Mouse (Mus musculus) stomach, postnatal 0 days (tissue): ENCODE data around the gene Sphk2. TPM values are rescaled to one million over a fixed set of nuclear protein-coding genes. Genes with fewer than 3 reads are reported as not detected.

Source experiments
- ATAC-seq: fragments of 200-750 bp; cut with Nextera tagmentation; 2 replicates; pipeline ENCODE4 v1.8.0; 2017; ENCODE audit not compliant: low FRiP score, low TSS enrichment
- DNase-seq: peaks from one replicate; pipeline ENCODE4 v3.0.0-alpha.2; 2016; ENCODE audit warnings: low spot score
- H3K27ac ChIP-seq: fragments of 300-500 bp; sonication (generic); replicated peaks from 2 replicates; pipeline ENCODE4 v1.5.1; 2014; ENCODE audit warnings: mild to moderate bottlenecking, control low read depth
- H3K27me3 ChIP-seq: fragments of 300-500 bp; sonication (generic); 2 replicates; pipeline ENCODE4 v1.6.1; 2014; ENCODE audit warnings: low read length; ENCODE audit not compliant: control insufficient read depth, insufficient read depth
- H3K36me3 ChIP-seq: fragments of 300-500 bp; sonication (generic); 2 replicates; pipeline ENCODE4 v1.6.1; 2014; ENCODE audit warnings: low read length, mixed read lengths; ENCODE audit not compliant: control insufficient read depth, insufficient read depth
- H3K4me1 ChIP-seq: fragments of 300-500 bp; sonication (generic); replicated peaks from 2 replicates; pipeline ENCODE4 v1.6.1; 2014; ENCODE audit warnings: antibody characterized with exemption; ENCODE audit not compliant: control insufficient read depth, insufficient read depth
- H3K4me2 ChIP-seq: fragments of 300-500 bp; sonication (generic); replicated peaks from 2 replicates; pipeline ENCODE4 v1.6.1; 2014; ENCODE audit warnings: low read depth, mild to moderate bottlenecking, control low read depth, moderate library complexity
- H3K4me3 ChIP-seq: fragments of 300-500 bp; sonication (generic); 2 replicates; pipeline ENCODE4 v1.5.1; 2014; ENCODE audit warnings: low read depth, low read length, control low read depth
- H3K9ac ChIP-seq: fragments of 300-500 bp; sonication (generic); 2 replicates; pipeline ENCODE4 v1.6.1; 2014; ENCODE audit warnings: mild to moderate bottlenecking, low read length, control low read depth, mixed read lengths
- H3K9me3 ChIP-seq: fragments of 300-500 bp; sonication (generic); 2 replicates; pipeline ENCODE4 v1.6.1; 2016; ENCODE audit warnings: low read length; ENCODE audit not compliant: control insufficient read depth
- CTCF ChIP-seq: IDR thresholded peaks from 2 replicates; pipeline ENCODE4 v1.5.1; 2016; ENCODE audit warnings: antibody characterized with exemption, low read depth, mild to moderate bottlenecking, moderate library complexity
- EP300 ChIP-seq: optimal IDR thresholded peaks from 2 replicates; pipeline ENCODE3; 2016; ENCODE audit warnings: antibody characterized with exemption
- WGBS: fragments of 180-500 bp; shearing (Covaris S2); extraction: QIAGEN DNeasy Blood & Tissue Kit; methylation state at CpG from one replicate; pipeline ENCODE4 v1.1.7; 2014; 5-methylcytosine and 5-hydroxymethylcytosine counted together
- polyA plus RNA-seq: library from polyadenylated mRNA; unstranded; fragments of >200 nt; fragmentation: Nextera tagmentation; extraction: Ambion mirVana; gene quantifications from 2 replicates; pipeline ENCODE4 v1.2.1, GENCODE M21; 2015

The Sphk2 gene
- polyA plus RNA-seq, 1 experiment from 2014 or later: 23.6 TPM

- peaks cover 15% of the 10 kb centered on the region; the same call in 1 of the 2 replicates for H3K4me1 ChIP-seq
- whole genome bisulfite sequencing: under 1% methylated on average over 21 of the region's 21 CpGs
- no peak for DNase-seq
- H3K9ac ChIP-seq: peak overlapping the region; percentile 91
- H3K27me3 ChIP-seq: no peaks in the 10 kb centered on the region
- peak; percentile 1 for ATAC-seq
- H3K9me3 ChIP-seq: no peaks in the 10 kb centered on the region
- peak overlapping the region; percentile 65 for H3K4me3 ChIP-seq
- peaks cover 6% of the 10 kb centered on the region; the same call in 1 of the 2 replicates for H3K36me3 ChIP-seq
- TF ChIP-seq EP300 (no peak), CTCF (no peak; the same call in 1 of the 2 replicates)
- peak overlapping the region; percentile 96 for H3K27ac ChIP-seq
- H3K4me2 ChIP-seq: peak overlapping the region; percentile 99
Measured at GRCm38 (mm10) chr7:45705443-45705864, 12.3 kb downstream of the Sphk2 start.

GRCm38 (mm10) chr7:45704730-45705442 lies 12.9 kb downstream of the Sphk2 start, which contains the start of gene Dbp:
Gene Dbp (plus strand): TSS chr7:45705088.
- H3K36me3 ChIP-seq: peaks cover 1% of the 10 kb centered on the region; the same call in 1 of the 2 replicates
- H3K9ac ChIP-seq: peak within 1 kb of the TSS; percentile 91
- DNase-seq (peak; percentile 99), ATAC-seq (peak; percentile 81)
- H3K4me2 ChIP-seq: peak within 1 kb of the TSS; percentile 99
- peaks cover 18% of the 10 kb centered on the region; the same call in 1 of the 2 replicates for H3K4me1 ChIP-seq
- TF ChIP-seq EP300 (no peak), CTCF (no peak)
- H3K4me3 ChIP-seq: peak within 1 kb of the TSS; percentile 65
- peak within 1 kb of the TSS; percentile 96 for H3K27ac ChIP-seq
- no peaks in the 10 kb centered on the region for H3K27me3 ChIP-seq
- H3K9me3 ChIP-seq: no peaks in the 10 kb centered on the region
- 0% methylated on average over 35 of the region's 36 CpGs for WGBS

GRCm38 (mm10) chr7:45704046-45704559 lies 13.7 kb downstream of the Sphk2 start:
- peak overlapping the region; percentile 66 for H3K4me2 ChIP-seq
- no peaks in the 10 kb centered on the region for H3K27me3 ChIP-seq
- peaks cover 18% of the 10 kb centered on the region; the same call in 1 of the 2 replicates for H3K4me1 ChIP-seq
- H3K9ac ChIP-seq: peak overlapping the region; percentile 61
- H3K4me3 ChIP-seq: peak overlapping the region; percentile 38
- DNase-seq (peak; percentile 75), ATAC-seq (peak; percentile 61)
- H3K27ac ChIP-seq: peak overlapping the region; percentile 89
- H3K9me3 ChIP-seq: no peaks in the 10 kb centered on the region
- WGBS: under 1% methylated on average over 13 of the region's 13 CpGs
- no peaks in the 10 kb centered on the region for H3K36me3 ChIP-seq
- no peak for TF ChIP-seq CTCF
- TF ChIP-seq EP300: peak; percentile 19

- ATAC-seq (no peak), DNase-seq (no peak)
- Histone ChIP-seq H3K27me3 (no peaks in the 10 kb centered on the region), H3K9me3 (no peaks in the 10 kb centered on the region), H3K9ac (peak overlapping the region; percentile 61; the same call in 1 of the 2 replicates), H3K4me1 (peaks cover 13% of the 10 kb centered on the region; the same call in 1 of the 2 replicates), H3K4me3 (peak overlapping the region; percentile 38; the same call in 1 of the 2 replicates), H3K27ac (peak overlapping the region; percentile 89), H3K36me3 (no peaks in the 10 kb centered on the region), H3K4me2 (peak overlapping the region; percentile 66)
- WGBS: 27% methylated on average over 12 of the region's 12 CpGs
- no peak for TF ChIP-seq EP300
- TF ChIP-seq CTCF: no peak
Measured at GRCm38 (mm10) chr7:45703521-45704033, 14.2 kb downstream of the Sphk2 start.

- DNase-seq (no peak), ATAC-seq (no peak)
- Histone ChIP-seq H3K27ac (no peak overlapping the region; the same call in 1 of the 2 replicates), H3K36me3 (no peaks in the 10 kb centered on the region), H3K9me3 (no peaks in the 10 kb centered on the region), H3K4me3 (no peak overlapping the region), H3K27me3 (no peaks in the 10 kb centered on the region), H3K4me2 (no peak overlapping the region), H3K4me1 (peaks cover 8% of the 10 kb centered on the region; the same call in 1 of the 2 replicates), H3K9ac (no peak overlapping the region)
- 88% methylated on average over 17 of the region's 17 CpGs for WGBS
- TF ChIP-seq CTCF (no peak), EP300 (no peak)
Measured at GRCm38 (mm10) chr7:45702809-45703520, 14.8 kb downstream of the Sphk2 start.
